Mouse (Mus musculus) CH12.LX (cell line): Measurements from ENCODE around the gene Pla2g2e.

Experiments
- CTCF ChIP-seq, 2 experiments: IDR thresholded peaks in 1 of 2; conservative IDR thresholded peaks in 1 of 2; 2 replicates each; pipeline ENCODE4 v1.5.1; 2011 to 2012; ENCODE audit warnings: low read depth in 2 of 2, low read length in 2 of 2, improper control_type of control experiment in 1 of 2, inconsistent platforms in 1 of 2, mild to moderate bottlenecking in 1 of 2, moderate library complexity in 1 of 2
- EP300 ChIP-seq: IDR thresholded peaks from 2 replicates; pipeline ENCODE4 v1.6.1; 2011; ENCODE audit warnings: low read length, improper control_type of control experiment
- MAX ChIP-seq: IDR thresholded peaks from 2 replicates; pipeline ENCODE4 v1.6.1; 2011; ENCODE audit warnings: low read length, improper control_type of control experiment
- MAZ ChIP-seq: IDR thresholded peaks from 2 replicates; pipeline ENCODE4 v1.6.1; 2012; ENCODE audit warnings: low read depth, mild to moderate bottlenecking, inconsistent platforms, low read length, improper control_type of control experiment, moderate library complexity
- PAX5 ChIP-seq: IDR thresholded peaks from 2 replicates; pipeline ENCODE4 v1.6.1; 2012; ENCODE audit warnings: low read length, inconsistent platforms, mixed read lengths
- POLR2A ChIP-seq: IDR thresholded peaks from 2 replicates; pipeline ENCODE4 v1.6.1; 2011; ENCODE audit warnings: low read depth, mild to moderate bottlenecking, improper control_type of control experiment, low read length
- ZMIZ1 ChIP-seq: IDR thresholded peaks from 2 replicates; pipeline ENCODE4 v1.6.1; 2012; ENCODE audit warnings: low read depth, mild to moderate bottlenecking, inconsistent platforms, low read length, improper control_type of control experiment
- ZNF384 ChIP-seq: IDR thresholded peaks from 2 replicates; pipeline ENCODE4 v1.6.1; 2012; ENCODE audit warnings: low read depth, low read length, improper control_type of control experiment, inconsistent platforms

DNA sequence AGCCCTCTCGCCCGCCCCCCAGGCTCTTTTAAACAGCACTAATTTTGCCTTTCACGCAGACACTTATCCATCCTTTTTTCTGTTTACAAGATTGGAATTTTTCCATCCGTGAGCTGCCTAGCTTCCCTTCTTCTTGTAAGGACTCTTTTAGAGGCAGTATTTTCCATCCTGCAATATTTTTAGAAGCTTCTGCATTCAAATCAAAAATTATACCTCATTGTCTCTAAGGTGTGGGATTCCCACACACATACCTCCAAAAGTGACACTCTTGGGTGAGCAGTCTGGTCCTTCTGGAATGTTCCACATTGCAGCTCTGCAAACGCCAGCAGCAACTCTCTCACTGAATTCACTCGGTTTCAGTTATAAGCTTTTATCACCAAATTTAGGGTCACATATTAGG lies 24.8 kb upstream of the Pla2g2e start:
- no peak for TF ChIP-seq CTCF (conservative IDR thresholded peaks at IDR 0.05 in 1 of 2, IDR thresholded peaks at IDR 0.05 in 1 of 2; ENCODE audit: low read depth in 2 of 2, low read length in 2 of 2)
- TF ChIP-seq MAX, result no peak
- TF ChIP-seq POLR2A, result no peak
- TF ChIP-seq EP300, result no peak
- no peak for TF ChIP-seq MAZ
- TF ChIP-seq ZMIZ1, result no peak
- no peak for TF ChIP-seq PAX5
- TF ChIP-seq ZNF384, result no peak
